Mouse (Mus musculus): Measurements from ENCODE around the gene Trpv1. TPM values are rescaled to one million over a fixed set of nuclear protein-coding genes. Genes with fewer than 3 reads are reported as not detected.

Trpv1 gene
- total and polyA plus RNA-seq, 3 experiments: not detected

DNA sequence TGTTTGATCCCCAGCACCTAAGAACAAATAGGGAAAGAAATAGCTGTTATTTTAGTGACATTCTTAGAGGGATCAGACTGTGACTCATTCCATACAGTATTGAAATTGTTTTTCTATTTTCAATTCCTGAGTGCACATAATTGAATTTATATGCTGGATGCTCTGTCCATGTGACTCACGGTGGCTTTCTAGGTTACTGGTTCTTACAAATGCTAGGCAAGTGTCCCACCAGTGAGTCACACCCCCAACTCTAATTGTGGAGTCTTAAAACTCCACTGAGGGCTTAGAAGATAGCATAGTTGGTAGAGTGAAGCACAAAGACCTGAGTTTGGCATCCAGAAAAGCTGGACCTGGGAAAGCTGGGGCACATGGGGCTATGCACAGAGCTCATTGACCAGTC, 13.4 kb upstream of the Trpv1 start:
- no peak overlapping the region for H3K9ac ChIP-seq (ENCODE audit: control insufficient read depth, low read depth, low read length, poor library complexity, severe bottlenecking)
- H3K27ac ChIP-seq (ENCODE audit: control insufficient read depth, low read depth, low read length): no peak overlapping the region
- no peaks in the 10 kb centered on the region for H3K79me2 ChIP-seq (ENCODE audit: control insufficient read depth, insufficient read depth, low read length, poor library complexity)
- H3K4me1 ChIP-seq (ENCODE audit: control insufficient read depth in 1 of 2, insufficient read depth in 2 of 2, low read length in 2 of 2): no peaks in the 10 kb centered on the region
- no peak for DNase-seq (ENCODE audit: low read depth, low spot score)
- H3K36me3 ChIP-seq (ENCODE audit: control insufficient read depth in 1 of 2, insufficient read depth in 2 of 2, low read length in 2 of 2): no peaks in the 10 kb centered on the region
- H3K4me3 ChIP-seq (ENCODE audit: control insufficient read depth in 1 of 2, insufficient read depth in 1 of 2, low read depth in 2 of 2, low read length in 2 of 2): no peak overlapping the region
- H3K9me3 ChIP-seq (replicated peaks; ENCODE audit: insufficient read depth, low read length): no peaks in the 10 kb centered on the region
- TF ChIP-seq CTCF (IDR thresholded peaks at IDR 0.05 in 2 of 3, conservative IDR thresholded peaks at IDR 0.05 in 1 of 3; ENCODE audit: control insufficient read depth in 1 of 3, insufficient read depth in 1 of 3, low read depth in 2 of 3, low read length in 3 of 3, poor library complexity in 1 of 3, severe bottlenecking in 1 of 3) (no peak), MAZ (IDR thresholded peaks at IDR 0.05; ENCODE audit: low read depth, low read length) (no peak), ETS1 (IDR thresholded peaks at IDR 0.05; ENCODE audit: low read depth, low read length) (no peak), CHD2 (IDR thresholded peaks at IDR 0.05; ENCODE audit: low read length) (no peak), CHD1 (IDR thresholded peaks at IDR 0.05; ENCODE audit: low read depth, low read length) (no peak), SMC3 (IDR thresholded peaks at IDR 0.05; ENCODE audit: low read depth, low read length) (no peak), ZC3H11A (IDR thresholded peaks at IDR 0.05; ENCODE audit: low read depth, low read length) (no peak), KAT2A (conservative IDR thresholded peaks at IDR 0.05; ENCODE audit: low read depth, low read length) (no peak), POLR2AphosphoS5 (IDR thresholded peaks at IDR 0.05; ENCODE audit: borderline replicate concordance, low read depth, low read length) (no peak), EP300 (IDR thresholded peaks at IDR 0.05; ENCODE audit: low read depth in 1 of 2, low read length in 2 of 2) (no peak), GATA1 (IDR thresholded peaks at IDR 0.05; ENCODE audit: low read depth, low read length) (no peak), JUND (IDR thresholded peaks at IDR 0.05; ENCODE audit: low read depth, low read length) (no peak), MYC (IDR thresholded peaks at IDR 0.05; ENCODE audit: low read depth, low read length) (no peak), TAL1 (IDR thresholded peaks at IDR 0.05; ENCODE audit: low read length) (no peak), SIN3A (IDR thresholded peaks at IDR 0.05; ENCODE audit: low read length) (no peak), POLR2AphosphoS2 (IDR thresholded peaks at IDR 0.05; ENCODE audit: low read length) (no peak)
- H3K27me3 ChIP-seq (ENCODE audit: control insufficient read depth in 1 of 2, insufficient read depth in 2 of 2, low read length in 2 of 2): no peaks in the 10 kb centered on the region

DNA sequence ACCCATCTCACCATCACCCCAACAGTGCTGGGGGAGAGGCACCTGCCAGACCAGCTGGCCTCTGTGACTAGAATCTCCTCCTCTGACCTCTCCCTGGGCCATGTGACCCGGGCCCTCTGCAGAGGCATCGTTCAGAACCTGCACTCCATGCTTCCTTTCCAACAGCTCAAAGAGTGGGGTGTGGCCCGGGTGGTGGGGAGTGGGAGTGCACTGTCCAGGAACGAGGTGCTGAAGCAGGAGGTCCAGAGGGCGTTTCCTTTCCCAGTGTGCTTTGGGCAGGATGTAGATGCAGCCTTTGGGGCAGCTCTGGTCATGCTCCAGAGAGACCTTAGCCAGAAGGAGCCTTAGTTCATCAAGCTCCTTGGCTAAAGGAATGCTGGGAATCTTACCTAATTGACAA, 11.2 kb upstream of the Trpv1 start:
- TF ChIP-seq KAT2A (conservative IDR thresholded peaks at IDR 0.05; ENCODE audit: low read depth, low read length) (no peak), ETS1 (IDR thresholded peaks at IDR 0.05; ENCODE audit: low read depth, low read length) (no peak), BHLHE40 (IDR thresholded peaks at IDR 0.05; ENCODE audit: borderline replicate concordance, low read depth, low read length) (no peak), ELF1 (IDR thresholded peaks at IDR 0.05; ENCODE audit: low read depth, low read length) (no peak)
- no peak for DNase-seq (ENCODE audit: low read depth, low spot score)
- Histone ChIP-seq H3K27me3 (ENCODE audit: control insufficient read depth in 1 of 2, insufficient read depth in 2 of 2, low read length in 2 of 2) (no peaks in the 10 kb centered on the region), H3K27ac (ENCODE audit: control insufficient read depth, low read depth, low read length) (no peak overlapping the region), H3K36me3 (ENCODE audit: control insufficient read depth in 1 of 2, insufficient read depth in 2 of 2, low read length in 2 of 2) (no peaks in the 10 kb centered on the region), H3K9ac (ENCODE audit: control insufficient read depth, low read depth, low read length, poor library complexity, severe bottlenecking) (no peak overlapping the region), H3K4me1 (ENCODE audit: control insufficient read depth in 1 of 2, insufficient read depth in 2 of 2, low read length in 2 of 2) (no peaks in the 10 kb centered on the region), H3K79me2 (ENCODE audit: control insufficient read depth, insufficient read depth, low read length, poor library complexity) (no peaks in the 10 kb centered on the region), H3K4me3 (ENCODE audit: control insufficient read depth in 1 of 2, insufficient read depth in 1 of 2, low read depth in 2 of 2, low read length in 2 of 2) (no peak overlapping the region), H3K9me3 (replicated peaks; ENCODE audit: insufficient read depth, low read length) (no peaks in the 10 kb centered on the region)

All from MEL (cell line).